Mouse (Mus musculus) megakaryocyte, embryonic 14.5 days (primary cell): ENCODE results near the gene Mrln.

Source experiments
- FLI1 ChIP-seq: IDR thresholded peaks from 2 replicates; pipeline ENCODE4 v1.6.1; 2012; ENCODE audit warnings: low read length, inconsistent platforms, mixed read lengths
- GATA1 ChIP-seq: IDR thresholded peaks from 3 replicates; pipeline ENCODE4 v1.6.1; 2012; ENCODE audit warnings: mixed read lengths, low read length, inconsistent platforms, borderline replicate concordance

GRCm38 (mm10) chr10:70163681-70164080 is 40.8 kb upstream of the Mrln start:
- TF ChIP-seq FLI1 (no peak), GATA1 (no peak)
